Mouse (Mus musculus): ENCODE results near the gene Kank2.

DNA sequence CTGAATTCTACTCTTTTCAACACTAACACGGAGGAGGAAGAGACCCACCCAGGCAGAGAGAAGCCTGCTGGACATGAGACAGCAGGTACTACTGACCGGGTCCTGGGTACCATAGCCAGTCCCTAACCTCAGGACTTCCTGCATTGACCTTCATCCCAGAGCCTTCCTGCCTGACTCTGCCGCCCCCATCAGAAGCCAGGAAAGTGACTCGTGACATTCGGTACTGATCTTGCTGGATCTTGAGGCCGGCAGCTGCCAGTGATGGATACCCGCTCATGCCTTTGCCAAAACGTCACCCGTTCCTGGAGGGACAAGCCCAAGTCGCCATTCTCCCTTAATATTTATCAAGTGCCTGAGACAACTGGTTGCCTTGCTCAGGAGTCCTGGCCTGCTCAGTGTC is 50.1 kb downstream of the Kank2 start:
- no peak for TF ChIP-seq CTCF (IDR thresholded peaks at IDR 0.05)
- TF ChIP-seq EP300 (IDR thresholded peaks at IDR 0.05): no peak
